Mouse (Mus musculus) erythroblast, embryonic 14.5 days (primary cell): ENCODE results near the gene Cd9. TPM values are rescaled to one million over a fixed set of nuclear protein-coding genes. Genes with fewer than 3 reads are reported as not detected.

Experiments
- H3K27me3 ChIP-seq: 2 replicates; pipeline ENCODE4 v1.6.1; 2012; ENCODE audit warnings: inconsistent platforms; ENCODE audit not compliant: control insufficient read depth
- H3K36me3 ChIP-seq: 2 replicates; pipeline ENCODE4 v1.6.1; 2012; ENCODE audit warnings: mild to moderate bottlenecking, inconsistent platforms; ENCODE audit not compliant: control insufficient read depth
- H3K4me1 ChIP-seq: 2 replicates; pipeline ENCODE4 v1.6.1; 2012; ENCODE audit warnings: inconsistent platforms; ENCODE audit not compliant: control insufficient read depth
- H3K4me3 ChIP-seq: replicated peaks from 2 replicates; pipeline ENCODE3; 2012; ENCODE audit warnings: moderate library complexity, mild to moderate bottlenecking, inconsistent platforms
- H3K9me3 ChIP-seq: 2 replicates; pipeline ENCODE4 v1.6.1; 2012; ENCODE audit warnings: low read length, inconsistent platforms, mixed read lengths; ENCODE audit not compliant: control insufficient read depth
- GATA1 ChIP-seq: IDR thresholded peaks from 2 replicates; pipeline ENCODE4 v1.6.1; 2012; ENCODE audit warnings: low read length, inconsistent platforms, mixed read lengths
- TAL1 ChIP-seq: IDR thresholded peaks from 3 replicates; pipeline ENCODE4 v1.6.1; 2012; ENCODE audit warnings: low read length, inconsistent platforms, mixed read lengths
- polyA plus RNA-seq: library from polyadenylated mRNA; stranded (reverse); fragments of >175 nt; gene quantifications from 2 replicates; pipeline ENCODE4 v1.2.3, GENCODE M21; 2012

The Cd9 gene
- polyA plus RNA-seq, 1 experiment, result not detected

DNA sequence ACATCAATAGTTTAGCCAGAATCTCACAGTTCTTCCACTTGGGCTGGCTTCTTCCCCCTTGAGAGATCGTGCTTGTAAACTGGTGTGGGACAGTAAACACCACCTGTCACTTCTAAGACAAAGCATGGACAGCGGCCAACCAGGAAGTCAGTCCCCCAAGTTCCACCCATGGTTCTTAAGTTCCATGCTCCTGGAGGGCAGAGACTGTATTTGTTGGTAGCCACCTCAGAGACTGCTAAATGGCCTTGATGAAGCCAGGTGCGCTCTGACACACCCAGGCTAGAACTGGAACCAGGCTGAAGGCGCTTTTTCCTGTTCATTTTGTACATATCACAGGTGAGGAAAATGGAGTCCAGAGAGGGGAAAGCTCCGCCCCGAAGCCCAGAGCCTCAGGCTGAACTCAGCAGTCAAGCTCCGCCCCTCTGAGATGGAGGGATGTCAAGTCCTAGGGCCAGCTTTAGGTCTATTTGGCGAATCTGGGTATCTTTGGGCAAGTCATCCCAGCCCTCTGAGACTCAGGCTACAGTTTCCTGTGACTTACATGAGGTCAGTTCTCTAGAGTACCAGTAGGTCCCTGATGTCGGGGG, 34.1 kb upstream of the Cd9 start:
- H3K36me3 ChIP-seq, result no peaks in the 10 kb centered on the region
- no peaks in the 10 kb centered on the region for H3K9me3 ChIP-seq
- no peaks in the 10 kb centered on the region; the same call in 1 of the 2 replicates for H3K27me3 ChIP-seq
- H3K4me3 ChIP-seq, result no peak overlapping the region
- no peak for TF ChIP-seq TAL1
- peaks cover 9% of the 10 kb centered on the region for H3K4me1 ChIP-seq

- Histone ChIP-seq H3K9me3 (no peaks in the 10 kb centered on the region), H3K4me1 (peaks cover 8% of the 10 kb centered on the region)
- TF ChIP-seq TAL1 (no peak), GATA1 (no peak)
Observed at GRCm38 (mm10) chr6:125526066-125526465, 31.5 kb upstream of the Cd9 start.

GRCm38 (mm10) chr6:125524027-125524426, 29.4 kb upstream of the Cd9 start:
- H3K27me3 ChIP-seq, result no peaks in the 10 kb centered on the region; the same call in 1 of the 2 replicates
- H3K4me1 ChIP-seq, result peaks cover 6% of the 10 kb centered on the region
- H3K4me3 ChIP-seq, result no peak overlapping the region
- H3K9me3 ChIP-seq, result no peaks in the 10 kb centered on the region
- no peaks in the 10 kb centered on the region for H3K36me3 ChIP-seq
- TF ChIP-seq TAL1, result no peak
- TF ChIP-seq GATA1, result no peak

More at GRCm38 (mm10) chr6:125526066-125526465, 31.5 kb upstream of the Cd9 start:
- Histone ChIP-seq H3K4me3 (no peak overlapping the region), H3K36me3 (no peaks in the 10 kb centered on the region), H3K27me3 (no peaks in the 10 kb centered on the region; the same call in 1 of the 2 replicates)

GRCm38 (mm10) chr6:125521558-125522193, 27.1 kb upstream of the Cd9 start:
- Histone ChIP-seq H3K4me1 (peaks cover 9% of the 10 kb centered on the region), H3K27me3 (no peaks in the 10 kb centered on the region; the same call in 1 of the 2 replicates), H3K4me3 (no peak overlapping the region), H3K36me3 (no peaks in the 10 kb centered on the region), H3K9me3 (no peaks in the 10 kb centered on the region)
- TF ChIP-seq GATA1 (no peak), TAL1 (no peak)

DNA sequence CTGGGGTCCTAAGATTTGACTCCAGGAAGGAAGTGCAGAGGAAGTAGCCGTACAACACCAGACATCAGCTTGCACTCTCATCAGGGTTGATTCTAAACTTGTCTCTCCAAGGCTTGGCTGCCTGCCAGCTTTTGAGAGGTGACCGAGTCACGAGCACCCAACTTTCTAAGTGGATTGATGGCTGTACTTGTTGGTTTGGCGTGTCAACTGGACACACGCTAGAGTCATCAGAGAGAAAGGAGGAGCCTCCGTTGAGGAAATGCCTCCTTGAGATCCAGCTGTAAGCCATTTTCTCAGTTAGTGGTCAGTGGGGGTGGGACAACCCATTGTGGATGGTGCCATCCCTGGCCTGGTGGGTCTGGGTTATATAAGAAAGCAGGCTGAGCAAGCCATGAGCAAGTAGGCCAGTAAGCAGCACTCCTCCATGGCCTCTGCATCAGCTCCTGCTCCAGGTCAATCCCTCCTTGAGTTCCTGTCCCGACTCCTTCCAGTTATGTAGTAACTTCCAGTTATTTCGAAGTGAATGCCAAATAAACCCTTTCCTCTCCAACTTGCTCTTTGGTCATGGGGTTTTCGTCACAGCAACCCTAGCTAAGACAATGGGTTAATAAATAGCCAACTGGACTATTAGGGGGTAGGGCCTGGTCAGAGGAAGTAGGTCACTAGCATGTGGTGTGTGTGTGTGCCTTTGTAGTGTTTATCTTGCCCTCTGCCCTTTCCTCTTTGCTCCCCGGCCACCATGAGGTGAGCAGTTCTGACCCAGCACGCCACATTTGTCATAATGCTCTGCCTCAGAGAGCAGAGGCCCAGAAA, 21.1 kb upstream of the Cd9 start:
- Histone ChIP-seq H3K27me3 (no peaks in the 10 kb centered on the region), H3K4me1 (peaks cover 22% of the 10 kb centered on the region), H3K4me3 (no peak overlapping the region), H3K9me3 (no peaks in the 10 kb centered on the region), H3K36me3 (no peaks in the 10 kb centered on the region)
- TF ChIP-seq GATA1 (no peak), TAL1 (no peak)

- Histone ChIP-seq H3K4me3 (no peak overlapping the region), H3K27me3 (no peaks in the 10 kb centered on the region), H3K36me3 (no peaks in the 10 kb centered on the region), H3K9me3 (no peaks in the 10 kb centered on the region), H3K4me1 (peaks cover 19% of the 10 kb centered on the region)
- no peak for TF ChIP-seq TAL1
Observed at GRCm38 (mm10) chr6:125512950-125513596, 18.5 kb upstream of the Cd9 start.

DNA sequence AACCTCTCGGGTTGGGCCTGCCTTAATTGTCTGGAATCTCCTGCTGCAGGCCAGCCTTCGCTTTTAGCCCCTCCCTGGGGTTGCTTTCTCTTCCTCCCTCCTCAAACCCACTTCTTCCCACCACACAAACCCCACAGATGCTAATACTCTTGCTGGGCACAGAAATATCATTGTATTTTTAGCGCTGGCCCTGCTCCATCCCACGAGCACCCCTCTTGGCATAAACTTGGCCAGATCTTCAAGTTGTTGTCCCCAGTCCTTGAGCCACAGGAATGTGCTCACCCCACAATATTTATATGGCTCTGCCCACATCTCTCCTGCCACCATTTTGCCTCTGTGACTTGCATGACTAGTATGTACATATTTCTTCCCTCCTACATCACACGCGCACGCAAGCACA, 16.6 kb upstream of the Cd9 start:
- H3K4me1 ChIP-seq, result peaks cover 13% of the 10 kb centered on the region
- H3K27me3 ChIP-seq, result no peaks in the 10 kb centered on the region
- no peak for TF ChIP-seq TAL1
- TF ChIP-seq GATA1, result no peak
- no peak overlapping the region for H3K4me3 ChIP-seq
- H3K9me3 ChIP-seq, result no peaks in the 10 kb centered on the region
- H3K36me3 ChIP-seq, result no peaks in the 10 kb centered on the region

DNA sequence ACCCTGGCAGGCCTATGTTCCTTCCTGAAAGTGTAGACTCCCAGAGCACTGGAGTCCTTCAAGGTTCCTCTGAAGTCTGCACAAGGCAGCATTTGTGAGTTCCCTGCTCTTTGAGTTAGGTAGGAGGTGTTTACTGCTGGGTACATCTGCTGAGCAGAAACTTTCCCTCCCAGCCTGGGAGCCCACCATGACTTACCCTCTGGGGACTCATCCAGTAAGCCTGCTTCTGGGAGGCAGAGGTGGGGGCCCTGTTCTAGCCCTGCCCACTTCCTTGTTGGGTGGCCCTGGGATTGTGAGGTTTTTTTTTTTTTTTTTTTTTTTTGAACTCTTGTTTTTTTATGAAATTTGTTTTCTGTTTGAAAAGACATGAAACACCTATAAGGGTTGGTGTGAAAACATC, 16.1 kb upstream of the Cd9 start:
- TF ChIP-seq TAL1, result no peak
- no peak for TF ChIP-seq GATA1
- H3K36me3 ChIP-seq, result no peaks in the 10 kb centered on the region
- H3K27me3 ChIP-seq, result no peaks in the 10 kb centered on the region
- no peak overlapping the region for H3K4me3 ChIP-seq
- H3K9me3 ChIP-seq, result no peaks in the 10 kb centered on the region
- H3K4me1 ChIP-seq, result peaks cover 13% of the 10 kb centered on the region

GRCm38 (mm10) chr6:125509783-125510182, 15.2 kb upstream of the Cd9 start:
- H3K27me3 ChIP-seq, result no peaks in the 10 kb centered on the region
- no peaks in the 10 kb centered on the region for H3K9me3 ChIP-seq
- H3K4me1 ChIP-seq, result peaks cover 13% of the 10 kb centered on the region
- H3K36me3 ChIP-seq, result no peaks in the 10 kb centered on the region
- TF ChIP-seq TAL1 (no peak), GATA1 (no peak)
- no peak overlapping the region for H3K4me3 ChIP-seq
